Mouse (Mus musculus) intestine, embryonic 16.5 days (tissue): ENCODE data around the gene Ppm1h. TPM values are rescaled to one million over a fixed set of nuclear protein-coding genes. Genes with fewer than 3 reads are reported as not detected.

Experiments used
- ATAC-seq: fragments of 200-750 bp; cut with Nextera tagmentation; 2 replicates; pipeline ENCODE4 v1.8.0; 2017; ENCODE audit warnings: moderate TSS enrichment, moderate library complexity
- H3K27ac ChIP-seq: fragments of 300-500 bp; sonication (generic); 2 replicates; pipeline ENCODE4 v1.5.1; 2014; ENCODE audit warnings: mild to moderate bottlenecking, low read length
- H3K27me3 ChIP-seq: fragments of 300-500 bp; sonication (generic); replicated peaks from 2 replicates; pipeline ENCODE4 v1.6.1; 2014; ENCODE audit warnings: low read length, control low read depth, mixed read lengths; ENCODE audit not compliant: control insufficient read depth, insufficient read depth
- H3K36me3 ChIP-seq: fragments of 300-500 bp; sonication (generic); 2 replicates; pipeline ENCODE4 v1.6.1; 2014; ENCODE audit warnings: low read length, control low read depth; ENCODE audit not compliant: control insufficient read depth, insufficient read depth
- H3K4me1 ChIP-seq: fragments of 300-500 bp; sonication (generic); 2 replicates; pipeline ENCODE4 v1.6.1; 2014; ENCODE audit warnings: low read length, control low read depth, mixed read lengths; ENCODE audit not compliant: control insufficient read depth, insufficient read depth
- H3K4me2 ChIP-seq: fragments of 300-500 bp; sonication (generic); 2 replicates; pipeline ENCODE4 v1.6.1; 2014; ENCODE audit warnings: low read depth, low read length, control low read depth
- H3K4me3 ChIP-seq: fragments of 300-500 bp; sonication (generic); 2 replicates; pipeline ENCODE4 v1.5.1; 2014; ENCODE audit warnings: mild to moderate bottlenecking, low read length
- H3K9ac ChIP-seq: fragments of 300-500 bp; sonication (generic); 2 replicates; pipeline ENCODE4 v1.6.1; 2014; ENCODE audit warnings: low read depth, low read length
- H3K9me3 ChIP-seq: fragments of 300-500 bp; sonication (generic); 2 replicates; pipeline ENCODE4 v1.6.1; 2016; ENCODE audit warnings: low read length, control low read depth; ENCODE audit not compliant: control insufficient read depth
- WGBS: fragments of 180-500 bp; shearing (Covaris S2); extraction: QIAGEN DNeasy Blood & Tissue Kit; methylation state at CpG from one replicate; pipeline ENCODE4 v1.1.7; 2014; 5-methylcytosine and 5-hydroxymethylcytosine counted together
- polyA plus RNA-seq: library from polyadenylated mRNA; unstranded; fragments of >200 nt; fragmentation: Nextera tagmentation; extraction: Ambion mirVana; gene quantifications from 2 replicates; pipeline ENCODE4 v1.2.1, GENCODE M21; 2015

The Ppm1h gene
- polyA plus RNA-seq, 1 experiment from 2014 or later = 14.8 TPM

- Histone ChIP-seq H3K36me3 (no peaks in the 10 kb centered on the region), H3K27me3 (no peaks in the 10 kb centered on the region), H3K27ac (no peak overlapping the region), H3K4me2 (no peak overlapping the region), H3K9ac (no peak overlapping the region), H3K4me3 (no peak overlapping the region), H3K4me1 (peaks cover 2% of the 10 kb centered on the region; the same call in 1 of the 2 replicates), H3K9me3 (no peaks in the 10 kb centered on the region)
- WGBS = 79% methylated on average over 7 of the region's 7 CpGs
- ATAC-seq = peak; percentile 68; the same call in 1 of the 2 replicates
Measured at GRCm38 (mm10) chr10:122735284-122735784, 56.8 kb downstream of the Ppm1h start.

DNA sequence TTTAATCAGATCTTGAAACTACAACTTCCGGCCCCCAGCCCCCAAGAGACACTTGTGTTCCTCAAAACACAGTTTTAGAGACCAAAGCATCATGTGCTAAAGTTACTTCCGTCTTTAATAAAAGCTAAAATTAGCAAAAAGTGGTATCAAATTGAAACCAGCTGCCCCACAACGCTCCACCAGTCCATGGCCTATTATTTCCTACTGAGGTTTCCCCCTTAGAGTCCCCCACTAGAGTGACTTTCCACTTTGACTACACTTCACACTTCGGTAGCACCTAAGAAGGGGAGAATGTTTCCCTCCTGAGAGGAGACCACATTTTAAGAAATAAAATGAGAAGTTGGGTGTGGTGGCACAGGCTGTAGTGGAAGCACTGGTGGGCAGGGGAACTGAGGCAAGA is 58.3 kb downstream of the Ppm1h start:
- Histone ChIP-seq H3K27me3 (no peaks in the 10 kb centered on the region), H3K9me3 (no peaks in the 10 kb centered on the region), H3K4me1 (peaks cover 2% of the 10 kb centered on the region; the same call in 1 of the 2 replicates), H3K9ac (no peak overlapping the region), H3K4me2 (no peak overlapping the region), H3K36me3 (no peaks in the 10 kb centered on the region), H3K4me3 (no peak overlapping the region), H3K27ac (no peak overlapping the region)
- 91% methylated on average over 4 of the region's 4 CpGs for WGBS
- no peak for ATAC-seq

DNA sequence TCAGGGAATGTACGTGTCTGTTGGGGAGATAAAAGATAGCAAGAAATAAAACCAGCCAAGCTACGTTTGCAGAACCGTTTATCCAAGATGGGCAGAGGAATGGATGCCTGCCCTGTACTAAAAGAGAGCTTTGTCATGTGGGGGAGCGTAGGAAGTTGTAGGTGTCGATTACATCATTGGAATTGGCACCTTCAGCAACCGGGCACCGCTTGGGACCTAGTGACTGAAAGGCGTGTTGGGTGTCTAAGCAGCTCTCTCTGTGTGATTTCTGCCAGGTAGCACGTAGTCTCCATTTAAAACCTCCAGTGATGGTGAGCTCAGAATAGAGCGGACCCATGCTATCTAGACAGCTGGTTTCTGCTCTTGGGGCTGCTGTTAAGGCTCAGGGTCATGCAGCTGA is 60.0 kb downstream of the Ppm1h start:
- no peak for ATAC-seq
- WGBS = 79% methylated on average over 10 of the region's 10 CpGs
- H3K27me3 ChIP-seq = no peaks in the 10 kb centered on the region

GRCm38 (mm10) chr10:122739037-122739436 is 60.5 kb downstream of the Ppm1h start:
- no peak for ATAC-seq
- H3K9ac ChIP-seq = no peak overlapping the region
- no peaks in the 10 kb centered on the region for H3K36me3 ChIP-seq
- H3K4me1 ChIP-seq = peaks cover 2% of the 10 kb centered on the region; the same call in 1 of the 2 replicates
- WGBS = 83% methylated on average over 4 of the region's 4 CpGs
- H3K27me3 ChIP-seq = no peaks in the 10 kb centered on the region
- no peaks in the 10 kb centered on the region for H3K9me3 ChIP-seq
- H3K27ac ChIP-seq = no peak overlapping the region
- H3K4me3 ChIP-seq = no peak overlapping the region
- H3K4me2 ChIP-seq = no peak overlapping the region

More for the DNA sequence above, 60.0 kb downstream of the Ppm1h start:
- no peak overlapping the region for H3K4me2 ChIP-seq
- H3K9me3 ChIP-seq = no peaks in the 10 kb centered on the region
- no peak overlapping the region for H3K9ac ChIP-seq
- no peak overlapping the region for H3K4me3 ChIP-seq
- H3K4me1 ChIP-seq = peaks cover 2% of the 10 kb centered on the region; the same call in 1 of the 2 replicates
- H3K27ac ChIP-seq = no peak overlapping the region
- H3K36me3 ChIP-seq = no peaks in the 10 kb centered on the region

DNA sequence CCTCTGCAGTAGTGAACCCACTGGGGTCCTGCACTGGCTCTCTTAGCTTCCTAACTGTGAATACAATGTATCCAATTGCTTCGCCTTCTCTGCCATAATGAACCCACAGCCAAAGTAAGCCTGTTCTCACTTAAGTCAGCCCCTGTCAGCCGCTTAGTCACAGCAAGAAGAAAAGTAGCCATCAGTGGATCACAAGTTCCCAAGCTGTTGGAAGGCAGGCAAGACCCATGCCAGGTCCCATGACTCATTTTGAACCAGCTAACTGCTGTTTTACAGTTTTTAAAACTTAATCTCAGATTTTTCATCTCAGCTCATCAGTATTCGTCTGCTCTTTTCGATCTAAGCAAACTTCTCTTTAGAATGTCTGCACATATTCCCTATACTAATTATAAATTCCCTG is 61.6 kb downstream of the Ppm1h start:
- Histone ChIP-seq H3K9ac (no peak overlapping the region), H3K36me3 (no peaks in the 10 kb centered on the region), H3K27ac (no peak overlapping the region), H3K4me3 (no peak overlapping the region), H3K27me3 (no peaks in the 10 kb centered on the region), H3K4me2 (no peak overlapping the region), H3K4me1 (peaks cover 2% of the 10 kb centered on the region; the same call in 1 of the 2 replicates), H3K9me3 (no peaks in the 10 kb centered on the region)
- 90% methylated on average over 4 of the region's 4 CpGs for WGBS
- ATAC-seq = no peak

- no peak overlapping the region for H3K27ac ChIP-seq
- no peak for ATAC-seq
- H3K9ac ChIP-seq = no peak overlapping the region
- H3K27me3 ChIP-seq = no peaks in the 10 kb centered on the region
- H3K4me2 ChIP-seq = no peak overlapping the region
- H3K4me3 ChIP-seq = no peak overlapping the region
- 82% methylated on average over 7 of the region's 7 CpGs for WGBS
- H3K4me1 ChIP-seq = peaks cover 2% of the 10 kb centered on the region; the same call in 1 of the 2 replicates
- no peaks in the 10 kb centered on the region for H3K36me3 ChIP-seq
- no peaks in the 10 kb centered on the region for H3K9me3 ChIP-seq
Measured at GRCm38 (mm10) chr10:122741191-122741590, 62.6 kb downstream of the Ppm1h start.

- Histone ChIP-seq H3K4me3 (no peak overlapping the region), H3K27me3 (no peaks in the 10 kb centered on the region), H3K27ac (no peak overlapping the region), H3K36me3 (no peaks in the 10 kb centered on the region), H3K4me1 (no peaks in the 10 kb centered on the region), H3K4me2 (no peak overlapping the region), H3K9ac (no peak overlapping the region), H3K9me3 (no peaks in the 10 kb centered on the region)
- ATAC-seq = no peak
- WGBS = 68% methylated on average over 2 of the region's 2 CpGs
Measured at GRCm38 (mm10) chr10:122742136-122742535, 63.6 kb downstream of the Ppm1h start.

- Histone ChIP-seq H3K9ac (no peak overlapping the region), H3K27me3 (no peaks in the 10 kb centered on the region), H3K36me3 (no peaks in the 10 kb centered on the region), H3K4me2 (no peak overlapping the region), H3K4me3 (no peak overlapping the region), H3K9me3 (no peaks in the 10 kb centered on the region), H3K4me1 (no peaks in the 10 kb centered on the region), H3K27ac (no peak overlapping the region)
- no peak for ATAC-seq
- WGBS = 91% methylated on average over 2 of the region's 2 CpGs
Measured at GRCm38 (mm10) chr10:122743361-122743760, 64.8 kb downstream of the Ppm1h start.

DNA sequence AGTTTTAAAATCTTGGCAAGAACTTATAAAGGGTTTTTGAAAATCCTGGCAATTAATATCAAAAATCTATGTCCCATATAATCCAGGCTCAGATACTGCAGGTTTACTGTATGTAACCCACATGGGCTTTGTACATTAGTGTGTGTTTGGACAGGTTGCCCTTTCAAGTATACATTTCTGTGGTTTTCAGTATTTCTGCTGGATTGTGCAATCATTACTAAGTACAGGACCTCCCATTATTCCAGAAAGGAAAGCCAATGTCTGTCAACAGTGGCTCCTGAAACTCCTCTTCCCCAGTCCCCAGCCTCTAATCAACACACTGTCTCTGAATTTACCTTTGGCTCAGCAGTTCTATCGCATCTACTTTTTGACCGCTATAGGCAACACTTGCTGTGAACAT is 66.4 kb downstream of the Ppm1h start:
- no peak overlapping the region for H3K27ac ChIP-seq
- H3K4me1 ChIP-seq = no peaks in the 10 kb centered on the region
- no peak overlapping the region for H3K4me2 ChIP-seq
- no peaks in the 10 kb centered on the region for H3K9me3 ChIP-seq
- H3K36me3 ChIP-seq = no peaks in the 10 kb centered on the region
- H3K4me3 ChIP-seq = no peak overlapping the region
- no peak for ATAC-seq
- 93% methylated on average over 2 of the region's 2 CpGs for WGBS
- no peaks in the 10 kb centered on the region for H3K27me3 ChIP-seq
- H3K9ac ChIP-seq = no peak overlapping the region

DNA sequence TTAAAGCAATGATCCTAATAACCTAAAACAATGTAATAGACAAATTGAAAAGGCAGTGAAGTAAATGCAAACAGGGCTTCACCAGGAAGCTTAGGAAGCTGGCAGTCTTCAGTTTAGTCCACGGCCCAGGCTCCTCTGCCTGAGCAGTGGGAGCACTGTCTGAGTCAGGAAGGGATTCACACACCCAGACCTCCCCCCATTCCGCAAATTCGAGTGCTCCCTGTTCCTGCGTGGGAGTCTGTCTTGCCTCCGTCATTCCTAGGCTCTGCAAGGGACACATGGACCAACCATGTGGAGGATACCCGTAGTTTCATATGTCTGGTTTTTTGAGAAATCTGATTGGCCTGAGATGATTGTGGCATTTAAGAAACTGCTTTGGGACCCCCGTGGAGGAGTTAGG is 67.6 kb downstream of the Ppm1h start:
- Histone ChIP-seq H3K4me1 (no peaks in the 10 kb centered on the region), H3K27ac (no peak overlapping the region), H3K9ac (no peak overlapping the region), H3K9me3 (no peaks in the 10 kb centered on the region), H3K4me2 (no peak overlapping the region), H3K27me3 (no peaks in the 10 kb centered on the region), H3K4me3 (no peak overlapping the region), H3K36me3 (no peaks in the 10 kb centered on the region)
- WGBS = 80% methylated on average over 7 of the region's 7 CpGs
- ATAC-seq = no peak
